In the genomic region with DNA sequence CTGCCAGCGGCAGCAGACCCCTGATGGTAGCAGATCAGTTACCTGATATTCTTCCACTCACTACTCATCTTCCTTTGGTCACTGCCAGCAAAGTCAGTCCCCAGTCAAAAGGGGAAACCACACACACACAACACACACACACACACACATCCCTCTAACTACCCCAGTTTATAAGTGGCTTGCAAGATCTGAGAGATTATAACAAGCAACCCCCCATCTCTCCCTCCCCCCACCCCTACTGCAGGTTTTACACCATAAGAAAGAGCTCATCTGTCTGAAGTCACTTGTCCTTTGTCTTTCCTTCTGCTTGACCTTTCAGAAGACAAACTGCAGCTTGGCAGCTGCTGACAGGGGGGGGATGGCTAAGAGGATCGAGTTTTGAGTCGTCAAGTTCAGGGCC, we compare ENCODE assay signal across 39 mouse cellular contexts. TPM values are rescaled to one million over a fixed set of nuclear protein-coding genes. Genes with fewer than 3 reads are reported as not detected.
DNase-seq lines count a peak whose midpoint lies in the region; ATAC-seq and TF ChIP-seq lines count a peak whose summit lies in the region.
"Had no signal": no experiment of that assay in that cellular context is flagged by ENCODE, and none has a peak within 500 bp of the region (broad histone marks: within the 10 kb centered on the region; RNA-seq: fewer than 3 reads in every experiment).

No protein-coding gene starts in this region.

- ATAC-seq in granulocyte monocyte progenitor cell, adult 5-6 weeks (replicated peaks; ENCODE audit: poor library complexity, severe bottlenecking), result peak; percentile 26; the same call in 1 of the 2 replicates
- ATAC-seq: CD4-positive, CD25-positive, alpha-beta regulatory T cell, adult 4 months; hindbrain, embryonic 16.5 days; intestine, embryonic 15.5 days; midbrain, embryonic 13.5 days had no signal

- no peaks in the 10 kb centered on the region for H3K27me3 ChIP-seq in heart, adult 2 months (ENCODE audit: control insufficient read depth, insufficient read depth, low read length)
- H3K27me3 ChIP-seq in testis, adult 2 months (ENCODE audit: control insufficient read depth, insufficient read depth, low read length), result no peaks in the 10 kb centered on the region
- H3K27me3 ChIP-seq: embryonic facial prominence, embryonic 13.5 days; forebrain, embryonic 13.5 days; intestine, embryonic 15.5 days; midbrain, embryonic 13.5 days; neural tube, embryonic 15.5 days had no signal

- no peak for TF ChIP-seq EP300 in heart, adult 2 months (IDR thresholded peaks at IDR 0.05; ENCODE audit: insufficient read depth, low read depth, low read length)

- H3K27ac ChIP-seq in heart, adult 2 months, result peak overlapping the region; percentile 86
- H3K27ac ChIP-seq in testis, adult 2 months (ENCODE audit: control insufficient read depth, insufficient read depth, low read depth, low read length), result no peak overlapping the region
- H3K27ac ChIP-seq: embryonic facial prominence, embryonic 13.5 days; forebrain, embryonic 13.5 days; intestine, embryonic 15.5 days; kidney, postnatal 0 days; liver, embryonic 14.5 days; midbrain, embryonic 13.5 days; neural tube, embryonic 15.5 days had no signal

- no peak overlapping the region for H3K4me3 ChIP-seq in heart, adult 2 months
- H3K4me3 ChIP-seq in testis, adult 2 months (ENCODE audit: control insufficient read depth, low read depth, low read length), result peak overlapping the region; percentile 86
- H3K4me3 ChIP-seq: embryonic facial prominence, embryonic 13.5 days; forebrain, embryonic 13.5 days; intestine, embryonic 15.5 days; midbrain, embryonic 13.5 days; neural tube, embryonic 15.5 days had no signal

- no peak overlapping the region for H3K9ac ChIP-seq in heart, adult 2 months (ENCODE audit: low read depth, low read length)
- H3K9ac ChIP-seq: embryonic facial prominence, embryonic 13.5 days; forebrain, embryonic 13.5 days; intestine, embryonic 15.5 days; liver, embryonic 14.5 days; midbrain, embryonic 13.5 days; neural tube, embryonic 15.5 days had no signal

- 52% methylated on average over 3 of the region's 3 CpGs for WGBS in heart, adult 2 months

- peaks cover 2% of the 10 kb centered on the region for H3K36me3 ChIP-seq in heart, adult 2 months (ENCODE audit: control insufficient read depth, insufficient read depth, low read length)
- H3K36me3 ChIP-seq in testis, adult 2 months (ENCODE audit: control insufficient read depth, insufficient read depth, low read length), result no peaks in the 10 kb centered on the region
- H3K36me3 ChIP-seq: embryonic facial prominence, embryonic 13.5 days; intestine, embryonic 15.5 days; midbrain, embryonic 13.5 days; neural tube, embryonic 15.5 days had no signal

- DNase-seq in heart, adult 2 months, result peak in 1 of 2 experiments; percentile 1
- no peak for DNase-seq in heart, adult 8-10 months (ENCODE audit: low spot score)
- DNase-seq in testis, postnatal 10 days (ENCODE audit: low spot score), result no peak
- peak; percentile 8 for DNase-seq in ES-CJ7 (ENCODE audit: low read depth, low spot score)
- no peak for DNase-seq in urinary bladder, postnatal 10 days (ENCODE audit: low spot score)
- DNase-seq in urinary bladder, postnatal 14 days (ENCODE audit: low spot score), result no peak
- DNase-seq: adrenal gland, postnatal 14 days; cerebellum, adult 18-20 months; cerebellum, postnatal 10 days; gastrocnemius, postnatal 25 days; heart, postnatal 14 days; kidney, adult 2 months; kidney, postnatal 4 days; liver; lung, adult 2 months; retina, postnatal 1 day; right cerebral cortex, postnatal 14 days had no signal

- intact Hi-C loops in heart, adult 2 months (cut with DNase I), result no loop called here

- TF ChIP-seq CTCF in heart, adult 2 months (IDR thresholded peaks at IDR 0.05), result no peak
- TF ChIP-seq CTCF in testis, adult 2 months (IDR thresholded peaks at IDR 0.05; ENCODE audit: control insufficient read depth, insufficient read depth, insufficient replicate concordance, low read depth, low read length), result no peak

- H3K4me1 ChIP-seq in heart, adult 2 months (ENCODE audit: control insufficient read depth, insufficient read depth, low read length), result peaks cover 28% of the 10 kb centered on the region
- peaks cover 10% of the 10 kb centered on the region for H3K4me1 ChIP-seq in testis, adult 2 months (ENCODE audit: control insufficient read depth, insufficient read depth, low read length)
- H3K4me1 ChIP-seq: intestine, embryonic 15.5 days had no signal

- TF ChIP-seq POLR2A in heart, adult 2 months (IDR thresholded peaks at IDR 0.05; ENCODE audit: insufficient read depth, low read depth, low read length), result no peak
- TF ChIP-seq POLR2A in testis, adult 2 months (IDR thresholded peaks at IDR 0.05; ENCODE audit: control insufficient read depth, low read depth, low read length), result no peak

- no peaks in the 10 kb centered on the region for H3K79me2 ChIP-seq in heart, adult 2 months (replicated peaks; ENCODE audit: control insufficient read depth, insufficient read depth, low read length)

RNA-seq across cellular contexts. Expression of a gene that starts 26.0 kb away (rescaled TPM):
- total RNA-seq in heart, adult 2 months (2021), result 100 to 1,000 TPM in 1 of 2 experiments, 10 to 100 TPM in 1; 66.4 to 116 TPM
- polyA plus RNA-seq in heart, adult 2 months (2012; rRNA removed), result 91.8 and 124 TPM in 2 replicates
- total RNA-seq in heart, adult 8-10 months (2022), result 10 to 100 TPM; 34.3 to 72.1 (median 56.2) TPM
- 24.0 and 26.5 TPM in 2 replicates for polyA plus RNA-seq in testis, adult 2 months (2012; rRNA removed)
- 84.3 and 97.4 TPM in 2 replicates for total RNA-seq in granulocyte monocyte progenitor cell, adult 5-6 weeks (2014; fragmentation: Nextera tagmentation)
- 241 and 247 TPM in 2 replicates for total RNA-seq in granulocyte monocyte progenitor cell, adult 5-6 weeks (2017)

RNA-seq across cellular contexts. Expression of a gene that starts 28.3 kb away (rescaled TPM):
- total RNA-seq in heart, adult 2 months (2021), result not detected
- not detected in 2 replicates for polyA plus RNA-seq in heart, adult 2 months (2012; rRNA removed)
- total RNA-seq in heart, adult 8-10 months (2022), result not detected
- 0.68 and 0.70 TPM in 2 replicates for polyA plus RNA-seq in testis, adult 2 months (2012; rRNA removed)
- total RNA-seq in granulocyte monocyte progenitor cell, adult 5-6 weeks (2014; fragmentation: Nextera tagmentation), result not detected in 2 replicates
- total RNA-seq in granulocyte monocyte progenitor cell, adult 5-6 weeks (2017), result not detected in 2 replicates
- total RNA-seq: adrenal gland, postnatal 14 days; common myeloid progenitor, adult 5-6 weeks; ES-E14; gastrocnemius, postnatal 25 days; heart, postnatal 14 days; layer of hippocampus, postnatal 10 days; left cerebral cortex, adult 18-20 months; left cerebral cortex, postnatal 14 days; megakaryocyte, adult 5-6 weeks had no signal
- polyA plus RNA-seq: CD4-positive, CD25-positive, alpha-beta regulatory T cell, adult 4 months; embryonic facial prominence, embryonic 13.5 days; forebrain, embryonic 13.5 days; heart, embryonic 14.5 days; hindbrain, embryonic 11.5 days; hindbrain, embryonic 16.5 days; intestine, embryonic 15.5 days; kidney, adult 2 months; kidney, postnatal 0 days; limb, embryonic 11.5 days; liver, embryonic 14.5 days; lung, adult 2 months; midbrain, embryonic 13.5 days; neural tube, embryonic 15.5 days; small intestine, adult 2 months; stomach, embryonic 14.5 days had no signal
